Mouse (Mus musculus) lung, embryonic 14.5 days (tissue): ENCODE measurements around the gene Gm5767. TPM values are rescaled to one million over a fixed set of nuclear protein-coding genes. Genes with fewer than 3 reads are reported as not detected.

ENCODE experiments used
- ATAC-seq: fragments of 200-750 bp; cut with Nextera tagmentation; 2 replicates; pipeline ENCODE4 v1.8.0; 2017; ENCODE audit warnings: mild to moderate bottlenecking, moderate TSS enrichment, moderate library complexity; ENCODE audit not compliant: insufficient read depth
- DNase-seq: peaks from one replicate; pipeline ENCODE4 v3.0.0-alpha.2; 2015
- H3K27ac ChIP-seq: fragments of 300-500 bp; sonication (generic); 2 replicates; pipeline ENCODE4 v1.5.1; 2014; ENCODE audit warnings: low read depth, mild to moderate bottlenecking, moderate library complexity
- H3K27me3 ChIP-seq: fragments of 300-500 bp; sonication (generic); 2 replicates; pipeline ENCODE4 v1.6.1; 2014; ENCODE audit warnings: low read length, control low read depth; ENCODE audit not compliant: insufficient read depth
- H3K36me3 ChIP-seq: fragments of 300-500 bp; sonication (generic); 2 replicates; pipeline ENCODE4 v1.6.1; 2014; ENCODE audit warnings: control low read depth; ENCODE audit not compliant: insufficient read depth
- H3K4me1 ChIP-seq: fragments of 300-500 bp; sonication (generic); 2 replicates; pipeline ENCODE4 v1.6.1; 2014; ENCODE audit warnings: antibody characterized with exemption, control low read depth; ENCODE audit not compliant: insufficient read depth
- H3K4me2 ChIP-seq: fragments of 300-500 bp; sonication (generic); 2 replicates; pipeline ENCODE4 v1.6.1; 2014; ENCODE audit warnings: mild to moderate bottlenecking
- H3K4me3 ChIP-seq: fragments of 300-500 bp; sonication (generic); 2 replicates; pipeline ENCODE4 v1.5.1; 2014; ENCODE audit warnings: low read depth, low read length
- H3K9ac ChIP-seq: fragments of 300-500 bp; sonication (generic); 2 replicates; pipeline ENCODE4 v1.6.1; 2014
- H3K9me3 ChIP-seq: fragments of 300-500 bp; sonication (generic); 2 replicates; pipeline ENCODE4 v1.6.1; 2016; ENCODE audit warnings: low read depth, low read length, control low read depth
- CTCF ChIP-seq: IDR thresholded peaks from 2 replicates; pipeline ENCODE4 v1.5.1; 2016; ENCODE audit warnings: antibody characterized with exemption, low read depth
- WGBS: fragments of 180-500 bp; shearing (Covaris S2); extraction: QIAGEN DNeasy Blood & Tissue Kit; methylation state at CpG from one replicate; pipeline ENCODE4 v1.1.7; 2014; 5-methylcytosine and 5-hydroxymethylcytosine counted together
- polyA plus RNA-seq: library from polyadenylated mRNA; unstranded; fragments of >200 nt; fragmentation: Nextera tagmentation; extraction: Ambion mirVana; gene quantifications from 2 replicates; pipeline ENCODE4 v1.2.1, GENCODE M21; 2014

Gm5767 gene
- not detected in 2 replicates for polyA plus RNA-seq

DNA sequence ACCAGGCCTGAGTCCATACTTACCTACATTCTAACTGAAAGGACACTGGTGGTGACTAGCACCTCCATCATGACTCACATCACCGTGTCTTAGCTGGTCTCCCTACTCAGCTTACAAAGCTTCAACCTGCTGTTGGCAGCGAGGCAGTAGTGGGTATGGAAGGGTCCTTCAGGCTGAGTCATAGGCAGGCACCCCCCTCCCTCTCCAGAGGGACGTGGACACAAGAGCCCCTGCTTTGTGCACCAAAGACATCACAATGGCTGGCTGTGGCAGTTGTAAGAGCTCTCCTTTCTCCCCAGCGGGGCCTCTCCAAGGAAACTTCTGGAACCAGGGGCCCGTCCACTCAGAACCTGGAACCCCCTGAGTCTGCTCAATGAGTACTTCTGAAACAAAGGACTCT, at the start of gene Gm5767:
Gene Gm5767 (plus strand): TSS at position 301 of the 400 bp plus-strand sequence.
- no peak within 1 kb of the TSS for H3K9ac ChIP-seq
- no peak within 1 kb of the TSS for H3K27ac ChIP-seq
- no peak within 1 kb of the TSS for H3K4me3 ChIP-seq
- DNase-seq (no peak), ATAC-seq (no peak)
- H3K9me3 ChIP-seq, result no peaks in the 10 kb centered on the region
- no peak within 1 kb of the TSS for H3K4me2 ChIP-seq
- 68% methylated on average over 5 of the region's 5 CpGs for WGBS
- H3K4me1 ChIP-seq, result no peaks in the 10 kb centered on the region
- H3K36me3 ChIP-seq, result 0 out of 2 replicates have a peak, but pooled peaks cover 4% of the 10 kb centered on the region
- TF ChIP-seq CTCF, result no peak
- H3K27me3 ChIP-seq, result no peaks in the 10 kb centered on the region

- H3K4me2 ChIP-seq, result no peak overlapping the region
- no peaks in the 10 kb centered on the region for H3K27me3 ChIP-seq
- no peak for TF ChIP-seq CTCF
- H3K4me1 ChIP-seq, result peaks cover 5% of the 10 kb centered on the region; the same call in 1 of the 2 replicates
- WGBS, result 78% methylated on average over 5 of the region's 5 CpGs
- no peaks in the 10 kb centered on the region for H3K9me3 ChIP-seq
- H3K9ac ChIP-seq, result no peak overlapping the region
- H3K36me3 ChIP-seq, result peaks cover 36% of the 10 kb centered on the region
- H3K27ac ChIP-seq, result no peak overlapping the region
- ATAC-seq (no peak), DNase-seq (no peak)
- no peak overlapping the region for H3K4me3 ChIP-seq
These were observed 49.1 kb upstream of the Gm5767 start for GRCm38 (mm10) chr16:8631428-8631827.

GRCm38 (mm10) chr16:8636867-8637216, 43.7 kb upstream of the Gm5767 start:
- Histone ChIP-seq H3K4me3 (peak overlapping the region; percentile 84), H3K27me3 (no peaks in the 10 kb centered on the region), H3K9me3 (no peaks in the 10 kb centered on the region), H3K4me1 (peaks cover 13% of the 10 kb centered on the region; the same call in 1 of the 2 replicates), H3K4me2 (peak overlapping the region; percentile 79), H3K36me3 (peaks cover 33% of the 10 kb centered on the region), H3K9ac (peak overlapping the region; percentile 66), H3K27ac (peak overlapping the region; percentile 90)
- DNase-seq, result no peak
- ATAC-seq, result peak; percentile 19
- WGBS, result under 1% methylated on average over 13 of the region's 13 CpGs
- TF ChIP-seq CTCF, result no peak

DNA sequence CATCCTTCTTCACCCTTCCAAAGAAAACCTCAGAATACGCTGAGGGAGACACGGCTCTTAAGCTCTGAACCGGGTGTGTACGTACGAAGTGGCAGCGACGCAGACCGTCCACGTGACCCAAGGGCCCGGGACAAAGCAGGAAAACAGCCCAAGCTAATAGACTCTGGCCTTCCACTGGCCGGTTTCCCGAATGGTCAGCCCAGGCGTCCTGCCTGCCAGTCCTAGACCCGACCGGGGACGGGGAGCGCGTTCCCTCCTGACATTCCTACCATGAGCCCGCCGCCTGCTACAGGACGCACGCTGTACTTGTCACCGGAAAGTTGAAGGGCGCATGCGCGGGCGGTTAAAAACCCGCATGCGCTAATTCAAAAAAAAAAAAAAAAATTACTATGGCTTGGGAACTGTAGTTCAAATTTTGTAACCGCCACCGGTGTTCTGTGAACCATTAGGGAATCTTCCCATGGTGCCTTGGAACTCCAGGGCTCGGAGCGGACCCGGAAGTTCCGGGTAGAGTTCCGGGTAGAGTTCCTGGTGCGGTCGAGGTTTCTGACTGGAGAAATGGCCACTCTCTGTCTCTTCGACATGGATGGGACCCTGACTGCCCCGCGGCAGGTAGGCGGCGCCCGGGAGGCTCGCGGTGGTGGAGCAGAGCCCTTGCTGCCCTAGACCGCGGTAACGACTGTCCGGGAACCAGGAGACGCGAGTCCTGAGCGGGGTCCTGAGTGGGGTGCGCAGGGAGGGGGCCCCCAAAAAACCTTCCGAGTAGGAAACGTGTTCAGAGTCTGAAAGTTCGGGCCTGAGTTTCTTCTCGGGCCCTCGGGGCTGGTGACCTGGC, 43.1 kb upstream of the Gm5767 start, which contains the start of the genes Pmm2 and Tmem186:
Gene Pmm2 (plus strand): TSS at position 458 of the 835 bp plus-strand sequence.
Gene Tmem186 (minus strand): TSS at position 496 of the 835 bp plus-strand sequence.
- TF ChIP-seq CTCF, result peak; percentile 51
- no peaks in the 10 kb centered on the region for H3K27me3 ChIP-seq
- under 1% methylated on average over 59 of the region's 59 CpGs for WGBS

DNA sequence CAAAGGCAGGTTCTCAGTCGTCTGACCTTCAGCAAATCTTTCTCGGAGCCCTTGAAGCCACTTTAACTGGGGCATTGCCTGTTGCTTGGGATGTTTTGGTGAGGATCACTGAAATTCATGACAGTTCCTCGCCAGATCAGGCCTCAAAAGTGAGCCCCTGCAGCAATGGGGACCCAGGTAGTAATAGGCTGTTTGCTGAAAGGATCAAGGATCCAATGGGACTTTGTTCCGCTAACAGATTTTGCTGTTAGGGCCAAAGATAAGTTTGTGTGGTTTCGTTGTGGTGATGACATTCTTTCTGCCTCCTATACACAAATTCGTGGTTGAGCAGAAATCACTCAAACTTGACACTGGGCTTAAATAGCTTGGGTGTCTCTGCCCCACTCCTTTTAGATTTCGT, 42.4 kb upstream of the Gm5767 start:
- H3K27me3 ChIP-seq, result no peaks in the 10 kb centered on the region
- TF ChIP-seq CTCF, result no peak
- peak overlapping the region; percentile 90; the same call in 1 of the 2 replicates for H3K27ac ChIP-seq
- peaks cover 13% of the 10 kb centered on the region; the same call in 1 of the 2 replicates for H3K4me1 ChIP-seq
- WGBS, result 26% methylated on average over 7 of the region's 7 CpGs
- ATAC-seq, result no peak
- peaks cover 34% of the 10 kb centered on the region for H3K36me3 ChIP-seq
- peak; percentile 10 for DNase-seq
- peak overlapping the region; percentile 84 for H3K4me3 ChIP-seq
- H3K9ac ChIP-seq, result peak overlapping the region; percentile 66
- no peaks in the 10 kb centered on the region for H3K9me3 ChIP-seq
- H3K4me2 ChIP-seq, result peak overlapping the region; percentile 79

More for the DNA sequence above, 43.1 kb upstream of the Gm5767 start, which contains the start of the genes Pmm2 and Tmem186:
- H3K4me3 ChIP-seq, result peak within 1 kb of the TSS; percentile 84
- no peaks in the 10 kb centered on the region for H3K9me3 ChIP-seq
- H3K9ac ChIP-seq, result peak within 1 kb of the TSS; percentile 66
- peaks cover 13% of the 10 kb centered on the region; the same call in 1 of the 2 replicates for H3K4me1 ChIP-seq
- H3K36me3 ChIP-seq, result peaks cover 32% of the 10 kb centered on the region
- ATAC-seq (peak; percentile 94), DNase-seq (peak; percentile 95)
- peak within 1 kb of the TSS; percentile 79 for H3K4me2 ChIP-seq
- H3K27ac ChIP-seq, result peak within 1 kb of the TSS; percentile 90

- Histone ChIP-seq H3K4me3 (no peak overlapping the region), H3K27me3 (no peaks in the 10 kb centered on the region), H3K36me3 (peaks cover 37% of the 10 kb centered on the region), H3K9ac (no peak overlapping the region), H3K4me2 (no peak overlapping the region), H3K9me3 (no peaks in the 10 kb centered on the region), H3K27ac (no peak overlapping the region), H3K4me1 (peaks cover 13% of the 10 kb centered on the region; the same call in 1 of the 2 replicates)
- DNase-seq (no peak), ATAC-seq (no peak)
- no peak for TF ChIP-seq CTCF
- 75% methylated on average over 11 of the region's 11 CpGs for WGBS
These were observed 40.9 kb upstream of the Gm5767 start for GRCm38 (mm10) chr16:8639466-8640191.
